Mouse (Mus musculus): ENCODE results near the gene Slc35b4. TPM values are rescaled to one million over a fixed set of nuclear protein-coding genes. Genes with fewer than 3 reads are reported as not detected.

Gene Slc35b4
- polyA plus RNA-seq, 1 experiment from 2014 or later: 24.3 TPM

GRCm38 (mm10) chr6:34183326-34183725 is 6.4 kb upstream of the Slc35b4 start:
- ATAC-seq (no peak), DNase-seq (ENCODE audit: low spot score) (no peak)
- Histone ChIP-seq H3K9ac (replicated peaks; ENCODE audit: low read depth) (no peak overlapping the region), H3K36me3 (ENCODE audit: insufficient read depth, low read length) (no peaks in the 10 kb centered on the region), H3K9me3 (ENCODE audit: low read length) (no peaks in the 10 kb centered on the region), H3K4me3 (ENCODE audit: low read depth, low read length) (no peak overlapping the region), H3K4me2 (replicated peaks; ENCODE audit: low read depth, low read length) (no peak overlapping the region), H3K27me3 (replicated peaks; ENCODE audit: insufficient read depth, low read length) (no peaks in the 10 kb centered on the region), H3K27ac (ENCODE audit: low read length) (no peak overlapping the region), H3K4me1 (ENCODE audit: insufficient read depth, low read depth, low read length) (no peaks in the 10 kb centered on the region)
- TF ChIP-seq CTCF (IDR thresholded peaks at IDR 0.05) (no peak), EP300 (IDR thresholded peaks at IDR 0.05) (no peak)
- 76% methylated on average over 3 of the region's 3 CpGs for WGBS

GRCm38 (mm10) chr6:34181961-34182360 is 5.0 kb upstream of the Slc35b4 start:
- DNase-seq (ENCODE audit: low spot score): no peak
- ATAC-seq: no peak
- Histone ChIP-seq H3K9ac (replicated peaks; ENCODE audit: low read depth) (no peak overlapping the region), H3K27ac (ENCODE audit: low read length) (no peak overlapping the region), H3K9me3 (ENCODE audit: low read length) (no peaks in the 10 kb centered on the region), H3K27me3 (replicated peaks; ENCODE audit: insufficient read depth, low read length) (no peaks in the 10 kb centered on the region), H3K36me3 (ENCODE audit: insufficient read depth, low read length) (no peaks in the 10 kb centered on the region), H3K4me3 (ENCODE audit: low read depth, low read length) (no peak overlapping the region), H3K4me1 (ENCODE audit: insufficient read depth, low read depth, low read length) (no peaks in the 10 kb centered on the region), H3K4me2 (replicated peaks; ENCODE audit: low read depth, low read length) (no peak overlapping the region)
- WGBS: 60% methylated on average over 3 of the region's 3 CpGs
- no peak for TF ChIP-seq EP300 (IDR thresholded peaks at IDR 0.05)
- no peak for TF ChIP-seq CTCF (IDR thresholded peaks at IDR 0.05)

GRCm38 (mm10) chr6:34179911-34180310 is 3.0 kb upstream of the Slc35b4 start:
- DNase-seq (ENCODE audit: low spot score) (no peak), ATAC-seq (no peak)
- Histone ChIP-seq H3K27ac (ENCODE audit: low read length) (no peak overlapping the region), H3K9me3 (ENCODE audit: low read length) (no peaks in the 10 kb centered on the region), H3K9ac (replicated peaks; ENCODE audit: low read depth) (no peak overlapping the region), H3K27me3 (replicated peaks; ENCODE audit: insufficient read depth, low read length) (no peaks in the 10 kb centered on the region), H3K4me3 (ENCODE audit: low read depth, low read length) (no peak overlapping the region), H3K36me3 (ENCODE audit: insufficient read depth, low read length) (no peaks in the 10 kb centered on the region), H3K4me2 (replicated peaks; ENCODE audit: low read depth, low read length) (no peak overlapping the region), H3K4me1 (ENCODE audit: insufficient read depth, low read depth, low read length) (no peaks in the 10 kb centered on the region)
- TF ChIP-seq CTCF (IDR thresholded peaks at IDR 0.05) (no peak), EP300 (IDR thresholded peaks at IDR 0.05) (no peak)
- WGBS: 84% methylated on average over 4 of the region's 4 CpGs

- 64% methylated on average over 3 of the region's 3 CpGs for WGBS
- H3K9ac ChIP-seq (replicated peaks; ENCODE audit: low read depth): no peak overlapping the region
- H3K27ac ChIP-seq (ENCODE audit: low read length): no peak overlapping the region
- H3K4me1 ChIP-seq (ENCODE audit: insufficient read depth, low read depth, low read length): no peaks in the 10 kb centered on the region
- no peak overlapping the region for H3K4me3 ChIP-seq (ENCODE audit: low read depth, low read length)
- no peaks in the 10 kb centered on the region for H3K36me3 ChIP-seq (ENCODE audit: insufficient read depth, low read length)
- no peak overlapping the region for H3K4me2 ChIP-seq (replicated peaks; ENCODE audit: low read depth, low read length)
- no peaks in the 10 kb centered on the region for H3K27me3 ChIP-seq (replicated peaks; ENCODE audit: insufficient read depth, low read length)
- no peak for DNase-seq (ENCODE audit: low spot score)
- no peaks in the 10 kb centered on the region for H3K9me3 ChIP-seq (ENCODE audit: low read length)
- no peak for ATAC-seq
- TF ChIP-seq CTCF (IDR thresholded peaks at IDR 0.05): no peak
- no peak for TF ChIP-seq EP300 (IDR thresholded peaks at IDR 0.05)
Observed at GRCm38 (mm10) chr6:34179007-34179406, 2.1 kb upstream of the Slc35b4 start.

- peak; percentile 56 for DNase-seq (ENCODE audit: low spot score)
Observed at GRCm38 (mm10) chr6:34176111-34176863, 624 bp downstream of the Slc35b4 start.

GRCm38 (mm10) chr6:34174715-34175114 is 2.2 kb downstream of the Slc35b4 start:
- Histone ChIP-seq H3K27ac (ENCODE audit: low read length) (no peak overlapping the region), H3K4me2 (replicated peaks; ENCODE audit: low read depth, low read length) (no peak overlapping the region), H3K4me1 (ENCODE audit: insufficient read depth, low read depth, low read length) (no peaks in the 10 kb centered on the region), H3K9me3 (ENCODE audit: low read length) (no peaks in the 10 kb centered on the region), H3K27me3 (replicated peaks; ENCODE audit: insufficient read depth, low read length) (no peaks in the 10 kb centered on the region), H3K9ac (replicated peaks; ENCODE audit: low read depth) (no peak overlapping the region), H3K4me3 (ENCODE audit: low read depth, low read length) (no peak overlapping the region), H3K36me3 (ENCODE audit: insufficient read depth, low read length) (peaks cover under 1% of the 10 kb centered on the region; the same call in 1 of the 2 replicates)
- ATAC-seq (no peak), DNase-seq (ENCODE audit: low spot score) (no peak)
- TF ChIP-seq CTCF (IDR thresholded peaks at IDR 0.05): no peak
- no peak for TF ChIP-seq EP300 (IDR thresholded peaks at IDR 0.05)
- 38% methylated on average over 8 of the region's 8 CpGs for WGBS

More at GRCm38 (mm10) chr6:34176111-34176863, 624 bp downstream of the Slc35b4 start:
- peak overlapping the region; percentile 77 for H3K4me3 ChIP-seq (ENCODE audit: low read depth, low read length)
- H3K4me1 ChIP-seq (ENCODE audit: insufficient read depth, low read depth, low read length): no peaks in the 10 kb centered on the region
- WGBS: 1% methylated on average over 29 of the region's 29 CpGs
- H3K9me3 ChIP-seq (ENCODE audit: low read length): no peaks in the 10 kb centered on the region
- H3K36me3 ChIP-seq (ENCODE audit: insufficient read depth, low read length): no peaks in the 10 kb centered on the region
- peak overlapping the region; percentile 56 for H3K9ac ChIP-seq (replicated peaks; ENCODE audit: low read depth)
- TF ChIP-seq CTCF (IDR thresholded peaks at IDR 0.05) (no peak), EP300 (IDR thresholded peaks at IDR 0.05) (no peak)
- no peaks in the 10 kb centered on the region for H3K27me3 ChIP-seq (replicated peaks; ENCODE audit: insufficient read depth, low read length)
- ATAC-seq: peak; percentile 74
- peak overlapping the region; percentile 82 for H3K27ac ChIP-seq (ENCODE audit: low read length)
- H3K4me2 ChIP-seq (replicated peaks; ENCODE audit: low read depth, low read length): peak overlapping the region; percentile 84

Measured in lung, postnatal 0 days (tissue).